Mouse (Mus musculus): ENCODE measurements around the gene Map3k21.

Gene Map3k21

GRCm38 (mm10) chr8:125963807-125964211 lies 53.6 kb downstream of the Map3k21 start:
- no peak for DNase-seq (ENCODE audit: low spot score in 2 of 2)

DNA sequence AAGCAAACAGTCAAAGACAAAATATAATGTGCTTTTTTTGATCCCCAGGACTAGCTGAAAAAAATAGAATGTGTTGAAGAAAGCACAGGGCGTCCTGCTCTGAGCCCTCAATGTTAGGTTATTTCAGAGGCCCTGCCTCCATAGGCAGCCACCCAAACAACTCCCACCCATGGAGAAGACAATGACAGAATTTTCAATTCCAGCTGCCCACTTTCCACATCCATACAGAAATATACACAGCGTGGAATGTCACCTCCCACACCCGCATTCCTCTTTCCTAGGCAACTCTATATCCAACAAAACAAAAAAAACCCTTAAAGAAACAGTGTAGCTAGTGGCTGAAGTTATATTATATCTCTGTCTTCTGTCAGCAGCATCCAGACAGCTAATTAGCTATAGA lies 61.1 kb downstream of the Map3k21 start:
- no peak for DNase-seq (ENCODE audit: low spot score in 2 of 2)

- DNase-seq (ENCODE audit: low spot score in 2 of 2) = no peak
Measured at GRCm38 (mm10) chr8:125975981-125976380, 65.7 kb downstream of the Map3k21 start.

- DNase-seq (ENCODE audit: low spot score in 2 of 2) = no peak
Measured at GRCm38 (mm10) chr8:125980826-125981225, 70.6 kb downstream of the Map3k21 start.

- DNase-seq (ENCODE audit: low spot score in 2 of 2) = no peak
Measured at GRCm38 (mm10) chr8:125983515-125983914, 73.3 kb downstream of the Map3k21 start.

- DNase-seq (ENCODE audit: low spot score in 2 of 2) = no peak
Measured at GRCm38 (mm10) chr8:125984140-125984539, 73.9 kb downstream of the Map3k21 start.

DNA sequence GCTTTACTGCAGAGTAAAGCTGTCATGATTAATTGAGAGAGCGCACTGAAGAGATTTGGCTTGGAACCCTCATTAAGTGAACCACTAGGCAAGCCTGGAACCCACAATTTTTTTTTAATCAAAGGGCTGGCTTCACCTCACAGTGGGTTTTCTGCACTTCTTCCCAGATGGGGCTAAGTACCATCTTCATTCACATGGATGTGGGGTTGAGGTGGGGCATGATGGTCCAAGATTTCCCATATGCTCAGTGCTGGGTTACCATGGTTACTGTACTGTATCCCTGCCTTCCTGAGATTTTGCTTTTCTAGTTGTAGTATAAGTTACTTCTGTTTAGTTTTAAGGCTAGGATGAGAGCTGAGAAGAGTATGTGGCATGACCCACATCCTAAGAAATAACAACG lies 75.1 kb downstream of the Map3k21 start:
- no peak for DNase-seq (ENCODE audit: low spot score in 2 of 2)

- no peak for DNase-seq (ENCODE audit: low spot score in 2 of 2)
Measured at GRCm38 (mm10) chr8:125986999-125987589, 76.8 kb downstream of the Map3k21 start.

GRCm38 (mm10) chr8:125987996-125988395 lies 77.7 kb downstream of the Map3k21 start:
- DNase-seq (ENCODE audit: low spot score in 2 of 2) = no peak

- no peak for DNase-seq (ENCODE audit: low spot score in 2 of 2)
Measured at GRCm38 (mm10) chr8:125993636-125994035, 83.4 kb downstream of the Map3k21 start.

DNA sequence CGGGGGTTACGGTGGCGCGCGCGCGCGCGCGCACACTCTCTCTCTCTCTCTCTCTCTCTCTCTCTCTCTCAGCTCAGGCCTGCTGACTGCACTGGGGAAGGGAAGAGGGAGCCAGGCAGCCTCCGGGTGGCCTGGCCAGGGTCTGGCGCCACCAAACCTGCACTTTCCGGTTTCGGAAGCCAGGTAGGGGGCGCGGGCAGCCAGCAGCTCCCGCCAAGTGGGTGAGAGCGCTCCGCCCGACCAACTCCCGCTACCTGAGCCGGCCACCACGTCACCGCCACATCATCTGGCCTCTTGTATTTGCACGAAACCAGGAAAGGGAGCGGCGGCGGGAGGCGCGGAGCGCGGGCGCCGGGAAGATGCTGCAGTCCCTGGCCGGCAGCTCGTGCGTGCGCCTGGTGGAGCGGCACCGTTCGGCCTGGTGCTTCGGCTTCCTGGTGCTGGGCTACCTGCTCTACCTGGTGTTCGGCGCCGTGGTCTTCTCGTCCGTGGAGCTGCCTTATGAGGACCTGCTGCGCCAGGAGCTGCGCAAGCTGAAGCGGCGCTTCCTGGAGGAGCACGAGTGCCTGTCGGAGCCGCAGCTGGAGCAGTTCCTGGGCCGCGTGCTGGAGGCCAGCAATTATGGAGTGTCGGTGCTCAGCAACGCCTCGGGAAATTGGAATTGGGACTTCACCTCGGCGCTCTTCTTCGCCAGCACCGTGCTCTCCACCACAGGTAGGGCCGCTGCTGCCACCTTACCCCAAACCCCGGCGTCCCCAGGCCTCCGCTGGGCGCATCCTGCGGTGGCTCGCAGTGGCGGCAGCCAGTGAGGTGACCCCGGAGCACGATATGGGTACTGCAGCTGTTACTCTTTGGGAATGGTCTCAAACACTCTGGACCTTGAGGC lies 85.1 kb downstream of the Map3k21 start, which contains the start of gene Kcnk1:
Gene Kcnk1, plus strand, starts transcription at position 70 of the 886 bp plus-strand sequence.
- DNase-seq (ENCODE audit: low spot score in 2 of 2) = no peak

DNA sequence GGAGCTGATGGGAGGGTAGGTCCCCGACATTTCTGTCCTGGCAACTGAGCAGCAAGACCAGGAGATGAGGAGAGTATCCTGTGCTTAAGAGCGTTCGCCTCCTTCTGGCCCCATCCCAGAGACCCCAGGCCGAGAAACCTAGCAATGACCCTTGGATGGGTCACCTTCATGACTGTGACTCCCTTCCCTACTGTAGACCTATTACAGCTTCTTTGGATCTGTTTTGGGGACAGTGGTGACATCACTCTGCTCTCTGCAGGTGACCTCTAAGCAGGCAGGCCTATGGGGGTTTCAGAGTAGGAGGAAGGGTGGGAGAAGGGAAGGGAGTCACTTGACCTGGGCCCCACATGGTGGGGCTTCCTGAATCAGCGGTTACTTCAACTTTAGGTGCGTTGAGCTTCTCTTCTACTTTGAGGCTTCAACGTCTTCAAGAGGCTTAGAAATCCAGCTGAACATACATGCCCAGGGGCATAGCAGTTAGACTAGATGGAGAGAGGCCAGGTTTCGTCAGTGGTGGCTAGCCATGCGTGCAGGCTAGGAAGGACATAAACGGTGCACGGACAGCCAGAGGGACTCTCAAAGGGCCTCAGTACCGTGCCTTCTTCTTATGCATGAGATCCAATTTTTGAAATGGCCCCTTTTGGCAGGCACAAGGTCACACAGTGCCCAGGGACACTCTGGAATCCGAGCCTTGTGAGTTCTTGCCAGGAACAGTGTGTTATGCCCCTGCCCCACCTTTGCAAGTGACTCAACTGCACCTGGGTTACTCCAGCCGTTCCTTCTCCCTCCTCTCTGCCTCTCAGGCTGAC lies 86.0 kb downstream of the Map3k21 start:
- DNase-seq (ENCODE audit: low spot score in 2 of 2) = no peak

DNA sequence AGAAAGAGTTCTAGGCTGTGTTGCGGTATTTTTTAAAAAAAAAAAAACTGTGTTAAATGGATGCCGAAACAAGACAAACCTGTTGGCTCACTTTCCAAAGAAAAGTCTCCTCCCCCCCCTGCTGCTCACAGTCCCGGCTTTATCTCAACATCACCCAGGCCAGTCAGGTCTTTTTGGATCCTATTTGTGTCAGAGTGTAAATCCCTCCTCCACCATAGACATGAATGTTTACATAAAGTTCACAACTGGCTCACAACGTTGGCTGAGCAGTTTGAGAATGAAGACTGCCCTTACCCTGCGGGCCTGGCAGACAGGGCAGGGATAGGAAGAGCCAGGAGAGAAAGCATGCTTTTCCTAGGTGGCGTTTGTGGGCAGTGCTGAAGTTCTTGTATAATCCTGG lies 86.7 kb downstream of the Map3k21 start:
- no peak for DNase-seq (ENCODE audit: low spot score in 2 of 2)

All from spleen, postnatal 14 days (tissue).